Mouse (Mus musculus) retina, postnatal 7 days (tissue): ENCODE data around the gene Pnma1.
A peak's percentile ranks its signal among the peaks of the same experiment; 100 is the strongest.

Experiments used
- DNase-seq: peaks from one replicate; pipeline ENCODE4 v3.0.0-alpha.2; 2012; ENCODE audit warnings: low read depth, low spot score

Pnma1 gene

DNA sequence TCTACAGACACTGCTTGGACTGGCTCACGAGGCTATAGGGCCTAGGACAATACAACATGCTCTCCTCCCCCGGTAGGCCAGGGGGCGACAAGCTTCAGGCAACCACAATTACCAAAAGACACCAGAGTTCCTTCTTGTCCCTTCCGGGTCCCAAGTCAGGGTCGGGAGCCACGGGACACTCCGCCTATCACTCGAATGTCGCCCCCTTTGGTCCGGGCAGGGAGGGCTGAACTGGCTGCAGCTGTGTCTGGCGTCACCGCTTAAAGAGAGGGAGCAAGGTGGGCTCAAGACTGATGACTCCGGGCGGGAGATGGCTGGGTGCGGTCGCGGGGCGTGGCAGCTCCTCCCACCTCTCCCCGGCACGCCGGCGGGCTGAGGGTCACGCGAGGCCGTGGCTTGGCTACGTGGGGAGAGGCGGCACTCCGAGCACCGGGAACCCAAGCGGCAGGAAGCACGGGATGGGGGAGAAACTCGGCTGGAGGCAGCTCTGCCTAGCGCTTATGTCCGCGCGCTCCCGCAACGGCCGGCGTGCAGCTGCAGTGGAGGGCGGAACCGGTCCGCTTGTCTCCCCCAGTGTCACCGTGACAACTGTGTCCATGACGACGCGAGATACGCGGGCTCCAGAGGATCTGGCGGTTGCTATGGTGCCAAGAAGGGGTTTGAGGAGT is at the start of gene Pnma1:
TSS of gene Pnma1 (minus strand) at position 536 of the 668 bp plus-strand sequence.
- peak; percentile 65 for DNase-seq

DNA sequence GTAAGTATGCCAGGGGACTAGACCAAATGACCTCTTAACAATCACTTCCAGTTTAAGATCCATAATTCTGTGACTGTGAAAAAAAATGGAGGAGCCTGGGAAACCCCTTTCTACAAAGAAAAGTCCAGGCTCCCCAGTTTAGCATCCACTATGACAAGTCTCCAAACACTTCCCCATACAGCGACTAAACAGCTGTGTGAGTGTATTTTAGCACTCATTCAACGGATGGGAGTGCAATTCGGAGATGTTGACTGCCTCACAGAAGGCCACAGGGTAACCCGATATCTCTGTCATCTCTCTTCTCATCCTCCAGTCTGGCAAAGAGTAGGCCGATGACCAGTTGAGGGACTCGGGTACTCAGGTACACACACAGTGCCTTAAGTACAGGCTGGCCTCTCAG is 46.9 kb upstream of the Pnma1 start:
- DNase-seq = no peak

DNA sequence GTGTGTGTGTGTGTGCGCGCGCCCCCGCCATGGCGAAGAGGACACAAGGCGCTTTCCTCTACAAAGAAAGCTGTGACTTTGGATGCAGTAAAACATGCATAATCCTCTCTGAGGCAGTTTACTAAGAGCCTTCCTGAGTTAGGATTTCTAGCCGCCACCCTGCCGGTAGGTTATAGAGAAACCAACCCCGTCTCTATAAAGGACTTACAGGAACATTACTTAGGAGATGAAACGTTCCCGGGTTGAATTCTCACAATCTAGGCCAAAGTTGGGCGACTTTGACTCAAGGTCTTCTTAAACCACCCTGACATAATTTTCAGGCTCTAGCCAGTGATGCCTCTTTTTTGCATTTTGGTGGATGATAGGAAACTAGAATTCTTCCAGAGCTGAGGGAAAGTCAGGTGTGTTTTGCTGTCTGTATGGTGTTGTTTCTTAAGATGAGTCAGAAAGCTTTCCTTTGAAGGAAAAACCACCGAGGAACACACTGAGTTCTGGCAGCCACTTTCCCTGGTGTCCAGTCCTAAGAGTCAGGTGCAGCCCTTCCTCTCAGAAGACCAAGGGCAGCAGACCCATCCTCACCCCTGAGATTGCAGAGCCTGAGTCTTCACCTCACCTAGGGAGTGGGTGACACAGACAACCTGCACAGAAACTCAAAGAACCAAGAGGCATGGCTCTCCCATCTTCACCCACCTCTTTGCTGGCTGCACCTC is 46.3 kb upstream of the Pnma1 start:
- DNase-seq = no peak

DNA sequence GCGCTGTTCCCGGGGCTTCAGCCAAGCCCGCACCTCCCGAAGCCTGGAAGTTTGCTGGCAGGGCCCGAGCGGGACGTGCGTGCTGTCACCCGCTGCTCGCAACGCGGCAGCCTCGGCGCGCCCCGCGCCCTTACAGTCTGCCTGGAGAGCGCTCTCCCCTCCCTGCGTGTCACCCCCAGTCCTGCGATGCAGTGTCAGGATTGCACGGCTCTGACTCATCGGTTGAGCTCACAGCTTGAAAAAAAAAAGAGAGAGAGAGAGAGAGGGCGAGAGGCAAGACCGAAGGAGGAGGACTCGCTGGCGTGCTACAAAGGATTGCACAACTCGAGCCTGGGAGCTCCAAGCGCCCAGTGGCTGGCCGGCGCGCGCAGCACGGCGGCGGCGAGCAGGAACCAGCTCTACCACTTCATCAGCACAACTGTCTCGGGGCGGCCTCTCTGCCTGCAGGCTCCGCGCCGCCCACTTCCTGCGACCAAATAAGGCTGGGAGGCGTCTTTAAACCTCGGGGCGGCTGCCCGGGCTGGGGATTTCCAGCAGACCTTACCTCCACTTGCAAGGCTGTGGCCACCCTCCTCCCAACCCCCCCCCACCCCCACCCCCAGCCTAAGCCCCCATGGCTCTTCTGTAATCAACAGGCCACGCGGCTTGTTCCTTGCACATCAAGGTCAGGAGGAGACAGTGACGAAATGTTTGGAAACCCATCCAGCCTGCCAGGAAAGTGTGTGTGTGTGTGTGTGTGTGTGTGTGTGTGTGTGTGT is 45.5 kb upstream of the Pnma1 start:
- peak; percentile 79 for DNase-seq

DNA sequence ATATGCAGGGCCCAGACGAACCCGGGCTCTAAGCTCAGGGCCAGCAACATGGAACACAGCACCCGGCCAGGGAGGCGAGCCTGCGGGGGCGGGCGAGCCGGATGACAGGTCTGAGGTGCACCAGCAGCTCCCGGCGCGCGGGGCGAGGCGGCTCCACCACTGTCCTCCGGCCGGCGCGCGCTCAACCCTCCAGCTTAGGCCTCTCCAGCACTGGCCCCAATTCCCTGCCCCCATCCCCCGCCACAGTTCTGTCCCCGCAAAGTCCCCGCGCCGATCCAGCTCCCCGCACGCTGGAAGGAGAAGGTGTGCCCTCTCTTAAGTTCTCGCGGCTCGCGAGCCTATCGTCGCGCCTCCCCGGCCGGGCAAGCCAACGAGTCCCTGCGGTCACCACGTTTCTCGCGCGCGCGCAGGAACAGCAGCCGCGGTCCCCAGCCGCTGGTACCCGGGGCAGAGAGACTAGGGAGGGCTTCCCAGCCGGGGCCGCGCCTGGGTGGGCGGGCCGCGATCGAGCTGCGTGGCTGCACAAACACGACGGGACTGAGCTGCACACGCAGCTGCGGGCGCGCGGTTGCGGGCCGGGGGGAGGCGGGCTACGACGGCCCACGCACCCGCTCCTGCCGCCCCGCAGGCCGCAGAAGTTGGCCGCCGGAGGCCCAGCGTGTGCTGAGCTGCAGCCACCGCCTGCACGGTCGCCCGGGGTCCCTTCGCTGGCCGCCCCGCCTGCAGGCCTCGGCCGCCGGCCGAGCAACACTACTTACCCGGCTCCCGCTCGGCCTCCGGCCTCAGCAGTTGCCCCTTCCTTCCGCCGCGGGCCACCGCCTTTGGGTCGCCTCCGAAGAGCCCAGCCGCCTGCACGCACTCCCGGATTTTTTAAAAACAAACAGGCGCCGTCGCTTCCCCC is 44.7 kb upstream of the Pnma1 start:
- peak; percentile 54 for DNase-seq

DNA sequence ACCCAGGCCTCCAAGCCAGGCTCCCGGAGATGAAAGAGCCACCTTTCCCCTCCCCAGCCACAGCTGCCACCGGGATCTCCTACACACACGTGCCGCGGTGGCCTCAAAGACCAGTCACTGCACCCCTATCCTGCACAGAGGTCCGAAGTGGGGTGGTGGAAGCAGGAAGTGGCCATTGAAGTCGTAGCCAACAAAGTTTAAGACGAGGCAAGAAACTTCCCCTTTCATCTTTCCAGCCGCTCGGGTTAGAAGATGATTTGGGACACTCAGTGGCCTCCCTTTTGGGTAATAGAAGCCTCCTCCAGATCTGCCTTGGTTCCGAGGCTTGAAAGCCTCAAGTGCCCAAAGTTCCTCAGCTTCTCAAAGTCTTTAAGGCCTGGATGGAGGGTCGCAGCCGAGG is 44.0 kb upstream of the Pnma1 start:
- no peak for DNase-seq

DNA sequence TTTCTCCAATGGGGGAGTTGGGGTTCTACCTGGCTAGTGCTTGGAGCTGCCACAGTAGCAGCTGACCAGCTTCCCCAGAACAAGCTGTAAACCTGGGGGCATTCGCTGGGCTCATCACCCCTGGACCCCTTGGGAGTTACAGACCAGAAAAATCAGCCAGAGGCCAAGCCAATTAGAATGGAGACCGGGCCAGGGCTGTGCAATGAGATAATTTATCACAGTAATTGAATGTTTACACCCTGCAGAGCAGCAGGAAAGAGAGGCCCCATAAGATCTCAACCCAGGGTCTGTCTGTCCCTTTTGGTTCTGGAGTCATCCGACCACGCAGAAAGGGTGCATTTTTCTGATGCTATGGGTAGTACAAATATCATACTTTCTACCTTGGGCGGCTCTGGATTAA is 43.5 kb upstream of the Pnma1 start:
- DNase-seq = no peak

DNA sequence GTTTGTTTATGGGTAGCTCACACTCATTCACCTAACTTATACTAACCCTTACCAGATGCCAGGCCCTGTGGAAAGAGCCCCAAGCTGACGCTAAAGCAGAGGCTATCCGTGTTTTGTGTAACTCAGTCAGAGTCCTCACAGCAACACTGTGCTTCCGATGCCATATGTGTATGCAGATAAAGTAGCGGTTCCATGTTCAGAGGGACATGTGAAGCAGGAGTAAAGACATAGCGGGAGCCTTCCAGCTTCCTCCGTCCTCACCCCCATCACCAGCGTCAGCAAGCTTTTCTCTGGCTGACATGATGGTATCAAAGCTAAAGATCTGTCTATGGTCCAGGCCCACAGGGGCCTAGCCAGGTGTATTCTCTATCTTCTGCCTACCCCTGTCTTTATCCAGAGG is 42.9 kb upstream of the Pnma1 start:
- no peak for DNase-seq

DNA sequence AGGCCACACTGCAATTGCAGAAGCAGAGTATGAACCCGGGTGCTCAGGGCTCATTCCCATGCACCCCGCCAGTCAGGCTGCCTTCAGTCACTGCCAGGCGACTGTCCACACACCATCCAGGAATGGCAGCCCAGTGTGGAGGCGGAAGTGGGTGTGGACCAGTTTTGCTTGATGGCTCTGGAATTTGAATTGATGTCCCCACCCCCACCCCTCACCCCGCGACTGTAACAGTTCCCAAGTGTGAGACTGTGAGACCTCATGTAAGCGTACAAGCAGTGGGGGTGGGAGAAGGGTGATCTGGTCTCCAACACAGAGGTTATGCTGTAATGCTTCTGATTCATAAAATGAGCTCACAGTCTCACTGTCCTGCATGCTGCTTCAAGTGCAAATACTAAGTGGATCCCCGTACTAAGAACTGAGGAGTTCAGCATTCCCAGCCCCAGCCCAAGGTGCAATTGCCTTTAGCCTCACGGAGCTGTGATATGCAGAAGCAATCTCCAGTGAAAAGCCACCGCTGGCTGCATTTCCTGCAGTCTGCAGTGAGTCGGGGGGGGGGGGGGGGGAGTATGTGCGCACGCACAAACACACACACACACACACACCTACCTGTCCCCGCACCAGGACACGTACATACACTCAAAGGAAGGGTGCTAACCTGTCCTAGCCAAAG is 42.0 kb upstream of the Pnma1 start:
- DNase-seq = no peak

DNA sequence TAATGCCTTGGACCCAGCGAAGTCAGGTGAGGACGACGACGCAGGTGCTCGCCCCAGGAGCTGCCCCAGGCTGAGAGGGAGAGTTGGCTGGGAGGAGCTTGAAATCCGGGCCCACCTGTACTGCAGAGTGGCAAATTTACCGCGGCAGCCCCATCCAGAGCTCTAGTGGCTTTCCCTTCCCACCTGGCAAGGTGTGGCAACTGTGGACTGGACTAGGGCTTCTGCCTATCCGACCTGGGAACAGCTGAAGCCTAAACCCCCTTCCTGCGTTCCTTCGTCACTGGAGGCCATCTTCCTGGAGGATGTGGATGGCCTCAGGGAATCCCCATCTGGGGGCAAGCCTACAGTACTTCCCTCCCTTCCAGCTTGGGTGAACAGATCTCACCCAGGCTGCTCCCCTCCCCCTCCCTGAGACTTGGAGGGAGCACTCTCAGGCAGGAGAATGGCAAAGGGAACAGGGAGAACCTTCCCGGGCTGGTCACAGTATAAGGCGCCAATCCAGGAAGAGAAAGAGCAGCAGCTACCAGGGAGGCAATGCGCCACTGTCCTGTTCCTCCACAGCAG is 40.7 kb upstream of the Pnma1 start:
- no peak for DNase-seq

DNA sequence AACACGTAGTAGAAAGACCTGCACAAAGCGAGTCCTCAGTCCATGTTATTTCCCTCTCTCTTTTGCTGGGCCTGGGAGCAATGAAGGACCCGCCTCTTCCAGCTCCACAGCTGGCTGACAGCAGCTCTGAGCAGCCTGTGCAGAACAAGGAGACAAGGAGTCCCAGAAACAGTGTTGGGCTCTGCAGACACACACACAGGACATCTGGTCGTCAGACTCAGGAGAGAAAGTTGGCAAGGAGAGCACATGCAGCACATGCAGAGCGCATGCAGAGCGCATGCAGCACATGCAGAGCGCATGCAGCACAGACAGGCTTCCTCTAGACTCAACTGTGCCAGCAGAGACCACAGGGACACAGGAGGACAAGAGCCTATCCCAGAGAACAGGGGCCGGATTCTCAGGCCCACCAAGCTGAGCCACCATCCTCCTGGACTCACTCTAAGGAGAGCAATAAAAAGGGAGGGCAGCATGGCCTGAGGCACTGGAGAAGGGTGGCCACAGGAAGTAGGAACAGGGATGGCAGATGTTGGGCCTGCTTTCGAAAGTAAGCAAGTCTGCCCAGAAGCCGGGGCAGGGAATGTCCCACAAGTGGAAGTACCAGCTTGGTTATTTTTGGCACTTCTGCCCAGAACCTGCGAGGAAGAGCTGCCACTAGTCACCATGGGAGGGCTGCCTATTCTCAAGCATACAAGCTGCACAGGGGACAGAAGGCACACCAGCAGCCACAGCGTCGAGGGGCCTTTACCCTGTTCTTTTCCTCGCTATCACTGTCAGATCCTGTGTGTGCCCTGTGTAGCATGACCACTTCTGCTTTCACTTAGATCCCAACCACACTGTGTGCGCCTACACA is 39.7 kb upstream of the Pnma1 start:
- DNase-seq = no peak

DNA sequence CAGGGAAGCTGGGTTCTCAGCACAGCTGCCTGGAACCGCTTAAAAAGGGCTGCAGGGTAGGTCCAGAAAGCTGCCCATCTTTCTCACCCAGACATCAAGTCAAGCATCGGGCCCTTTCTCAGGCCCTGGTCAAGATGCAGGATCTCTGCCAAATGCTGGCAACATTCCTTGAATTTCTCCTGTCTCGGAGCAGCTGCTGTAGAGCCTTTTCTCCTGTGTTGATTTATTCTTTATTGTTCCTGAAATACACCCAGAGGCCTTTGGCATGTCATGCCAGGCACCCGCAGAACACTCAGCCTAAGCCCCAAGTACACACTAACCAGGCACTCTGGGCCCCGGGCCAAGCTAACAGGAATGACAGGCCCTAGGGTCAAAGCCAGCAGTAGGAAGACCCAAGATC is 38.7 kb upstream of the Pnma1 start:
- no peak for DNase-seq

DNA sequence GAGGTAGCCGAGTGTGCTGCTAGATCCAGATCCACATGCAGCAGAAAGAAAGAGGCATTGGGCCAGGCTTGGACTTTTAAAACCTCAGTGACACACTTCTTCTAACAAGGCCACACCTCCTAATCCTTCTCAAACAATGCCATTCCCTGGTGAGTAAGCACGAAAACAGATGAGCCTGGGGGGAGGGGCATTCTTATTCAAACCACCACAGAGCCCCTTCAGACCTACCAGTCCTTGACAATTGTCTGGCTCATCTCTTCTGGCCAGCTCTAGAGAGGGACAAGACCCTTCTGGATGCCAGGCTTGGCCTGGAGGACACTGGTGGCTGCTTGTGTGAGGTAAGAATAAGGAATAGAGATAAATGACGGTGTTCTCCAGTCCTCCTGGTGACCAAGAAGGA is 38.2 kb upstream of the Pnma1 start:
- no peak for DNase-seq

DNA sequence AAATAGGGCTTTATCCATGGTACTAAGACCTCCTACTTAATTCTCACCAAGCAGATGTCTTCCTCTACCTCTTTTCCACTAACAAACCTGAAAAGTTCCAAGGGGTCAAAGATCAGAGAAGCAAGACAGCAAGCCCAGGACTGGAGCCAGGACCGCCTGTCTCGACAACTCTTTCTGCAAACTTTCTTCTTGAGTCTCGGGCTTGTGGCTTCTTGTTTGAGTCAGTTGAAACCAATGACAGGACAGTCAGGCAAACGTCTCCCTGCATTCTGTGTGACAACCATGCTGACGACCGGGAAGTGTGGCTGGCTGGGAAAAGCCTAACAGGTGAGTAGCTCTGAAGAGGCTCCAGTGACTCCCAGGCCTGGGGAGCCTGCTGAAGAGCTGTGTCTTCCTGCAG is 37.3 kb upstream of the Pnma1 start:
- no peak for DNase-seq

DNA sequence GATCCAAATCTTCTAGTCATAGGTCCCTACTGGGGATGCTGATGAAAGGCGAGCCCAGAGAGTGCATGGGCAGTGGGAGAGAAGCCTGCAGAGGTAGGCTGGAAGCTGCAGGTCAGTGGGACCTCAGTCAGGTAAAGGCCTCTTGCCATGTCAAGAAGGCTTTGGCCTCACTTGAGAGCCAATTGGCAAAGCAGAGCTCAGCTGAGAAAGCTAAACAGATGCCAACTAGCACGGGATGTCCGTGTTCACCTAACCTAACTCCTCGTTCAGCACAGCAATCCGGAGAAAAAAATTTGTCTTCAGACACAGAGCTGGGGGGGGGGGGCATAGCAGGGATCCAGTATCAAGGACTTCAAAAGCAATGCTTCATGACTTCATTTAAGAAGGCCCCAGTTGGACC is 36.7 kb upstream of the Pnma1 start:
- DNase-seq = no peak

DNA sequence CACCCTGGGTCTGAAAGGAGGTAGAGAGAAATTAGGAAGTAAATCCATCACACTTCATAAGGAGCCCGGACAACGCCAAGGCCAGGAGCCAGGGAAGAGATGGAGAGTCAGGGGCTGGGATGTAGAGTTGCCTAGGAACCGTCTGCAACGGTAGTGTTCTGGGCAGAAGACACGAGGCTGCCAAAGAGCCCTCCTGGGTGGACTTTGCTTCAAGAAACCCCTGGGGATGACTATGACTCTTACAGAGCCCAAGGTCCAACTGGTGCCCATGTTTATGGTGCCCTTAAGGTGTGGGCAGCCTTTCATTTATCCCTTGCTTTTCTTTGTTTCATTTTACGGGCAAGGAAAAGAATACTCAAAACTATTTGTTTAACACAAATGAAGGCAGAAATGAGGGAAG is 33.7 kb upstream of the Pnma1 start:
- no peak for DNase-seq

DNA sequence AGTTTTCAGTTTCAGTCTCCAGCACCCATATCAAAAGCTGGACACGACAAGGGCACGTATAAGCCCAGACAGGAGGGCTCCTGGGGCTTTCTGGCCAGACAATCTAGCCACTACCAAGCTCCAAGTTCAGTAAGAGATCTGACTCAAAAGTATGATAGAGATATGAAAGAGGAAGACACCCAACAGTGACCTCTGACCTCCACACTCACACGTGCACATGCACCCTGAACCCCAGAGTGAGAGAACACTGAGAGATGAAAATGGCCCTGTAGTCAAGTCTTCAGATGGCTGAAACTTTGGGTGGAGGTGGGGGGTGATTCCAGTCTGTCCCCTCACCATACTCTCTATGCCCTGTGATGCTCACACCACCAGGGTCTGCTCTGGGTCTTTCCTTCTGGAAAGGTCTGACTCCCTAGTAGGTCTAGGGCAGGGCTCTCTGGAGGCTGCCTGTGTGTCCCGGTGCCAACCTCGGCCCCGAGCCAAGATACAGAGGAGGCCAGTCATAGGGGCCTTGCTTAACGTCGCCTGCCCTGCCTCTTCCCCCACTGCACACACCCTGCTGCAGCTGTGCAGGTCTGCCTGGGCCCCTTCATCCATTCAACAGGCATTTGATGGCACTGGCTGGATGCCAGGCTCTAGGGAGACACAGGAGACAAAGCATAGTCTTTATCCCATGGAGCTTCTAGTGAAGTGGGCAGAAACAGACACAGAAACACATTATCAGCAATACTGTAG is 32.6 kb upstream of the Pnma1 start:
- DNase-seq = no peak

DNA sequence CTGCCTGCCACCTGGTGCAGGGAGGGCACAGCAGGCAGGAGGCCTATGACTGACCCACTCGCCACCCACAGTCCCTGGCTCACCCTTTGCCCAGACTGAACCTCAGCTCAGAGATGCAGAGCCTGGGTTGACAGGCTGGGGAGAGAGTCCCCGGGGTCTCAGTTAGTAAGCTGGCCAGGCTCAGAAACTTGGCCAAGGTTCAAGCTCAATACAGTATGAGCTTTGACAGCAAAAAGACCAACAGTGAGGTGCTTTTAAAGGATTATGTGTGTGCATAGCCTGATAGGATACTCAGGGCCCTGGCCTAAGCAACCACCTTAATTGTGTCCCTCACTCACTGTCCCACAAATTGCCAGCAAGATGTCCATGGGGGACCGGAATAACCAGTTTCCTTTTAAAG is 31.8 kb upstream of the Pnma1 start:
- DNase-seq = no peak
